Mouse (Mus musculus): ENCODE data around the gene Pik3c2b.
A peak's percentile ranks its signal among the peaks of the same experiment; 100 is the strongest.
"Not testable (repeated sequence)": the region's sequence is repeated elsewhere in the genome, so short reads cannot be mapped to it uniquely, and the experiment has no call there.

Pik3c2b gene

GRCm38 (mm10) chr1:133033316-133034090 lies 12.0 kb upstream of the Pik3c2b start:
- peak; percentile 77 to 86 for DNase-seq (ENCODE audit: low spot score in 2 of 2)

GRCm38 (mm10) chr1:133034091-133034460 lies 11.4 kb upstream of the Pik3c2b start:
- DNase-seq (ENCODE audit: low spot score in 2 of 2) = peak; percentile 62 to 70

- not testable (repeated sequence) for DNase-seq (ENCODE audit: low spot score in 2 of 2)
These were observed 10.8 kb upstream of the Pik3c2b start for GRCm38 (mm10) chr1:133034682-133035081.

GRCm38 (mm10) chr1:133039505-133039949 lies 5.9 kb upstream of the Pik3c2b start:
- DNase-seq (ENCODE audit: low spot score in 2 of 2) = peak; percentile 38 to 66

GRCm38 (mm10) chr1:133045861-133046440 lies 484 bp downstream of the Pik3c2b start:
- DNase-seq (ENCODE audit: low spot score in 2 of 2) = peak; percentile 65 to 69

GRCm38 (mm10) chr1:133046441-133046931 lies 1.0 kb downstream of the Pik3c2b start:
- no peak for DNase-seq (ENCODE audit: low spot score in 2 of 2)

- no peak for DNase-seq (ENCODE audit: low spot score in 2 of 2)
These were observed 2.1 kb downstream of the Pik3c2b start for GRCm38 (mm10) chr1:133047575-133047974.

- no peak for DNase-seq (ENCODE audit: low spot score in 2 of 2)
These were observed 3.2 kb downstream of the Pik3c2b start for GRCm38 (mm10) chr1:133048690-133049089.

GRCm38 (mm10) chr1:133050001-133050431 lies 4.5 kb downstream of the Pik3c2b start:
- DNase-seq (ENCODE audit: low spot score in 2 of 2) = no peak

- no peak for DNase-seq (ENCODE audit: low spot score in 2 of 2)
These were observed 6.4 kb downstream of the Pik3c2b start for GRCm38 (mm10) chr1:133051829-133052228.

GRCm38 (mm10) chr1:133053034-133053433 lies 7.6 kb downstream of the Pik3c2b start:
- no peak for DNase-seq (ENCODE audit: low spot score in 2 of 2)

GRCm38 (mm10) chr1:133054326-133054725 lies 8.9 kb downstream of the Pik3c2b start:
- no peak for DNase-seq (ENCODE audit: low spot score in 2 of 2)

- no peak for DNase-seq (ENCODE audit: low spot score in 2 of 2)
These were observed 12.0 kb downstream of the Pik3c2b start for GRCm38 (mm10) chr1:133057345-133058034.

- no peak for DNase-seq (ENCODE audit: low spot score in 2 of 2)
These were observed 14.1 kb downstream of the Pik3c2b start for GRCm38 (mm10) chr1:133059592-133059991.

- no peak for DNase-seq (ENCODE audit: low spot score in 2 of 2)
These were observed 15.2 kb downstream of the Pik3c2b start for GRCm38 (mm10) chr1:133060681-133061080.

- no peak for DNase-seq (ENCODE audit: low spot score in 2 of 2)
These were observed 17.7 kb downstream of the Pik3c2b start for GRCm38 (mm10) chr1:133063164-133063563.

- no peak for DNase-seq (ENCODE audit: low spot score in 2 of 2)
These were observed 22.8 kb downstream of the Pik3c2b start for GRCm38 (mm10) chr1:133068268-133068667.

GRCm38 (mm10) chr1:133068669-133069274 lies 23.3 kb downstream of the Pik3c2b start:
- no peak for DNase-seq (ENCODE audit: low spot score in 2 of 2)

GRCm38 (mm10) chr1:133069275-133070120 lies 24.0 kb downstream of the Pik3c2b start:
- no peak for DNase-seq (ENCODE audit: low spot score in 2 of 2)

GRCm38 (mm10) chr1:133070157-133070556 lies 24.7 kb downstream of the Pik3c2b start:
- DNase-seq (ENCODE audit: low spot score in 2 of 2) = no peak
